Mouse (Mus musculus) liver, embryonic 15.5 days (tissue): ENCODE results near the gene Ddx27. TPM values are rescaled to one million over a fixed set of nuclear protein-coding genes. Genes with fewer than 3 reads are reported as not detected.

ENCODE experiments used
- ATAC-seq: fragments of 200-750 bp; cut with Nextera tagmentation; 2 replicates; pipeline ENCODE4 v1.8.0; 2017; ENCODE audit warnings: moderate number of reproducible peaks, mild to moderate bottlenecking, moderate library complexity; ENCODE audit not compliant: insufficient read depth
- H3K27ac ChIP-seq: fragments of 300-500 bp; sonication (generic); replicated peaks from 2 replicates; pipeline ENCODE4 v1.5.1; 2015; ENCODE audit warnings: mild to moderate bottlenecking, inconsistent platforms
- H3K27me3 ChIP-seq: fragments of 300-500 bp; sonication (generic); 2 replicates; pipeline ENCODE4 v1.6.1; 2015; ENCODE audit warnings: mild to moderate bottlenecking, inconsistent platforms
- H3K36me3 ChIP-seq: fragments of 300-500 bp; sonication (generic); replicated peaks from 2 replicates; pipeline ENCODE4 v1.6.1; 2015; ENCODE audit warnings: moderate library complexity, mild to moderate bottlenecking, inconsistent platforms
- H3K4me1 ChIP-seq: fragments of 300-500 bp; sonication (generic); replicated peaks from 2 replicates; pipeline ENCODE4 v1.6.1; 2015; ENCODE audit warnings: inconsistent platforms
- H3K4me2 ChIP-seq: fragments of 300-500 bp; sonication (generic); 2 replicates; pipeline ENCODE4 v1.6.1; 2015; ENCODE audit warnings: moderate library complexity, mild to moderate bottlenecking, inconsistent platforms
- H3K4me3 ChIP-seq: fragments of 300-500 bp; sonication (generic); replicated peaks from 2 replicates; pipeline ENCODE4 v1.5.1; 2015; ENCODE audit warnings: mild to moderate bottlenecking, inconsistent platforms
- H3K9ac ChIP-seq: fragments of 300-500 bp; sonication (generic); 2 replicates; pipeline ENCODE4 v1.6.1; 2015; ENCODE audit warnings: moderate library complexity, mild to moderate bottlenecking, inconsistent platforms
- H3K9me3 ChIP-seq: fragments of 300-500 bp; sonication (generic); replicated peaks from 2 replicates; pipeline ENCODE4 v1.6.1; 2016; ENCODE audit warnings: inconsistent platforms
- WGBS: fragments of 180-500 bp; shearing (Covaris S2); methylation state at CpG from one replicate; pipeline ENCODE4 v1.1.7; 2015; ENCODE audit warnings: mixed read lengths; ENCODE audit not compliant: insufficient replicate concordance; 5-methylcytosine and 5-hydroxymethylcytosine counted together
- polyA plus RNA-seq: library from polyadenylated mRNA; unstranded; fragments of >200 nt; fragmentation: Nextera tagmentation; extraction: Ambion mirVana; gene quantifications from 2 replicates; pipeline ENCODE4 v1.2.1, GENCODE M21; 2015

The Ddx27 gene
- polyA plus RNA-seq, 1 experiment from 2014 or later, result 35.7 TPM

- Histone ChIP-seq H3K27ac (no peak overlapping the region), H3K4me3 (no peak overlapping the region), H3K9ac (no peak overlapping the region), H3K4me2 (no peak overlapping the region), H3K9me3 (no peaks in the 10 kb centered on the region; the same call in 1 of the 2 replicates), H3K36me3 (peaks cover 99% of the 10 kb centered on the region), H3K27me3 (no peaks in the 10 kb centered on the region), H3K4me1 (no peaks in the 10 kb centered on the region)
- WGBS, result 92% methylated on average over 7 of the region's 7 CpGs
- no peak for ATAC-seq
These were observed 13.6 kb downstream of the Ddx27 start for GRCm38 (mm10) chr2:167028553-167028952.

GRCm38 (mm10) chr2:167030507-167030906 lies 15.5 kb downstream of the Ddx27 start:
- Histone ChIP-seq H3K36me3 (peaks cover 100% of the 10 kb centered on the region), H3K4me1 (no peaks in the 10 kb centered on the region), H3K9ac (no peak overlapping the region), H3K27me3 (no peaks in the 10 kb centered on the region), H3K9me3 (no peaks in the 10 kb centered on the region; the same call in 1 of the 2 replicates), H3K27ac (no peak overlapping the region), H3K4me3 (no peak overlapping the region), H3K4me2 (no peak overlapping the region)
- WGBS, result 94% methylated on average over 4 of the region's 4 CpGs
- no peak for ATAC-seq

- Histone ChIP-seq H3K9ac (no peak overlapping the region), H3K9me3 (no peaks in the 10 kb centered on the region), H3K4me1 (peaks cover 55% of the 10 kb centered on the region), H3K4me3 (no peak overlapping the region), H3K27me3 (no peaks in the 10 kb centered on the region), H3K4me2 (no peak overlapping the region), H3K36me3 (peaks cover 100% of the 10 kb centered on the region), H3K27ac (peak overlapping the region; percentile 97; the same call in 1 of the 2 replicates)
- ATAC-seq, result no peak
- WGBS, result 91% methylated on average over 12 of the region's 12 CpGs
These were observed 22.7 kb downstream of the Ddx27 start for GRCm38 (mm10) chr2:167037710-167038109.

GRCm38 (mm10) chr2:167038297-167038696 lies 23.3 kb downstream of the Ddx27 start:
- H3K9ac ChIP-seq, result no peak overlapping the region
- H3K36me3 ChIP-seq, result peaks cover 100% of the 10 kb centered on the region
- no peaks in the 10 kb centered on the region for H3K9me3 ChIP-seq
- H3K27ac ChIP-seq, result peak overlapping the region; percentile 97
- H3K4me2 ChIP-seq, result no peak overlapping the region
- peaks cover 60% of the 10 kb centered on the region for H3K4me1 ChIP-seq
- 79% methylated on average over 6 of the region's 6 CpGs for WGBS
- no peaks in the 10 kb centered on the region for H3K27me3 ChIP-seq
- no peak for ATAC-seq
- no peak overlapping the region for H3K4me3 ChIP-seq

- H3K27ac ChIP-seq, result peak overlapping the region; percentile 97
- H3K27me3 ChIP-seq, result no peaks in the 10 kb centered on the region
- peak overlapping the region; percentile 20; the same call in 1 of the 2 replicates for H3K9ac ChIP-seq
- no peak overlapping the region for H3K4me3 ChIP-seq
- H3K36me3 ChIP-seq, result peaks cover 98% of the 10 kb centered on the region
- H3K9me3 ChIP-seq, result no peaks in the 10 kb centered on the region
- 89% methylated on average over 7 of the region's 7 CpGs for WGBS
- no peak for ATAC-seq
- H3K4me1 ChIP-seq, result peaks cover 62% of the 10 kb centered on the region
- no peak overlapping the region for H3K4me2 ChIP-seq
These were observed 23.7 kb downstream of the Ddx27 start for GRCm38 (mm10) chr2:167038716-167039115.

GRCm38 (mm10) chr2:167039386-167039785 lies 24.4 kb downstream of the Ddx27 start:
- WGBS, result 36% methylated on average over 8 of the region's 8 CpGs
- 0 out of 2 replicates have a peak overlapping the region, but pooled peaks have one; percentile 2 for H3K4me3 ChIP-seq
- peak overlapping the region; percentile 23 for H3K4me2 ChIP-seq
- H3K27ac ChIP-seq, result peak overlapping the region; percentile 97
- H3K27me3 ChIP-seq, result no peaks in the 10 kb centered on the region
- ATAC-seq, result peak; percentile 56
- H3K36me3 ChIP-seq, result peaks cover 98% of the 10 kb centered on the region
- no peaks in the 10 kb centered on the region for H3K9me3 ChIP-seq
- peaks cover 69% of the 10 kb centered on the region for H3K4me1 ChIP-seq
- H3K9ac ChIP-seq, result peak overlapping the region; percentile 16; the same call in 1 of the 2 replicates

- Histone ChIP-seq H3K4me1 (peaks cover 63% of the 10 kb centered on the region), H3K36me3 (peaks cover 94% of the 10 kb centered on the region), H3K27me3 (no peaks in the 10 kb centered on the region), H3K27ac (peak overlapping the region; percentile 97), H3K9ac (peak overlapping the region; percentile 64), H3K4me2 (peak overlapping the region; percentile 69), H3K9me3 (no peaks in the 10 kb centered on the region), H3K4me3 (peak overlapping the region; percentile 45)
- ATAC-seq, result peak; percentile 98
- 38% methylated on average over 12 of the region's 12 CpGs for WGBS
These were observed 28.6 kb downstream of the Ddx27 start for GRCm38 (mm10) chr2:167043400-167044121.

- Histone ChIP-seq H3K9ac (no peak overlapping the region), H3K9me3 (no peaks in the 10 kb centered on the region), H3K27me3 (no peaks in the 10 kb centered on the region), H3K4me2 (no peak overlapping the region), H3K27ac (no peak overlapping the region), H3K36me3 (peaks cover 88% of the 10 kb centered on the region), H3K4me1 (peaks cover 23% of the 10 kb centered on the region), H3K4me3 (no peak overlapping the region)
- 87% methylated on average over 10 of the region's 10 CpGs for WGBS
- ATAC-seq, result no peak
These were observed 33.2 kb downstream of the Ddx27 start for GRCm38 (mm10) chr2:167048223-167048622.

- H3K36me3 ChIP-seq, result peaks cover 90% of the 10 kb centered on the region
- H3K27me3 ChIP-seq, result no peaks in the 10 kb centered on the region
- ATAC-seq, result no peak
- H3K4me1 ChIP-seq, result peaks cover 26% of the 10 kb centered on the region
- no peak overlapping the region for H3K4me2 ChIP-seq
- H3K27ac ChIP-seq, result no peak overlapping the region
- WGBS, result 81% methylated on average over 8 of the region's 8 CpGs
- no peak overlapping the region for H3K9ac ChIP-seq
- no peaks in the 10 kb centered on the region for H3K9me3 ChIP-seq
- H3K4me3 ChIP-seq, result no peak overlapping the region
These were observed 33.8 kb downstream of the Ddx27 start for GRCm38 (mm10) chr2:167048698-167049358.

- H3K27me3 ChIP-seq, result no peaks in the 10 kb centered on the region
- H3K27ac ChIP-seq, result peak overlapping the region; percentile 53; the same call in 1 of the 2 replicates
- peak overlapping the region; percentile 29; the same call in 1 of the 2 replicates for H3K4me2 ChIP-seq
- H3K4me1 ChIP-seq, result peaks cover 40% of the 10 kb centered on the region
- 0 out of 2 replicates have a peak overlapping the region, but pooled peaks have one; percentile 8 for H3K4me3 ChIP-seq
- H3K9ac ChIP-seq, result no peak overlapping the region
- WGBS, result 67% methylated on average over 9 of the region's 9 CpGs
- ATAC-seq, result no peak
- no peaks in the 10 kb centered on the region for H3K9me3 ChIP-seq
- peaks cover 92% of the 10 kb centered on the region for H3K36me3 ChIP-seq
These were observed 38.3 kb downstream of the Ddx27 start for GRCm38 (mm10) chr2:167053127-167053844.

GRCm38 (mm10) chr2:167055386-167055785 lies 40.4 kb downstream of the Ddx27 start:
- Histone ChIP-seq H3K4me1 (peaks cover 55% of the 10 kb centered on the region), H3K9ac (no peak overlapping the region), H3K4me3 (no peak overlapping the region), H3K4me2 (peak overlapping the region; percentile 1; the same call in 1 of the 2 replicates), H3K9me3 (no peaks in the 10 kb centered on the region), H3K27ac (no peak overlapping the region), H3K27me3 (no peaks in the 10 kb centered on the region), H3K36me3 (peaks cover 89% of the 10 kb centered on the region)
- ATAC-seq, result no peak
- 85% methylated on average over 15 of the region's 15 CpGs for WGBS
